Mouse (Mus musculus) heart, postnatal 0 days (tissue): Measurements from ENCODE around the gene Sept9.

Experiments
- CTCF ChIP-seq: IDR thresholded peaks from 2 replicates; pipeline ENCODE4 v1.5.1; 2016; ENCODE audit warnings: antibody characterized with exemption, control low read depth, low read depth
- EP300 ChIP-seq: IDR thresholded peaks from 2 replicates; pipeline ENCODE4 v1.6.1; 2016; ENCODE audit warnings: antibody characterized with exemption, low read depth

- TF ChIP-seq CTCF: no peak
- no peak for TF ChIP-seq EP300
These were observed 48.1 kb downstream of the Sept9 start for GRCm38 (mm10) chr11:117247541-117247940.
